ENCODE assay signal across 10 mouse cellular contexts in genomic region chr11:3314148-3314547, GRCm38 (mm10). TPM values are rescaled to one million over a fixed set of nuclear protein-coding genes. Genes with fewer than 3 reads are reported as not detected.
DNase-seq lines count a peak whose midpoint lies in the region; ATAC-seq and TF ChIP-seq lines count a peak whose summit lies in the region.
"Had no signal": no experiment of that assay in that cellular context is flagged by ENCODE, and none has a peak within 500 bp of the region (broad histone marks: within the 10 kb centered on the region; RNA-seq: fewer than 3 reads in every experiment).

No protein-coding gene starts in this region.

- H3K27me3 ChIP-seq in kidney, postnatal 0 days (ENCODE audit: insufficient read depth, low read length), result no peaks in the 10 kb centered on the region
- H3K27me3 ChIP-seq: embryonic facial prominence, embryonic 13.5 days; lung, embryonic 15.5 days had no signal

- 34% methylated on average over 2 of the region's 2 CpGs for WGBS in kidney, postnatal 0 days

- DNase-seq in left cerebral cortex, adult 18-20 months (ENCODE audit: low spot score in 2 of 2), result peak; percentile 59 to 71
- DNase-seq in left cerebral cortex, adult 8-10 months (ENCODE audit: low spot score in 2 of 2), result no peak
- peak; percentile 93 for DNase-seq in ES-CJ7 (ENCODE audit: low read depth, low spot score)
- DNase-seq in cerebellum, adult 8-10 months, result peak; percentile 76
- peak; percentile 72 for DNase-seq in gastrocnemius, postnatal 10 days
- DNase-seq in kidney, postnatal 0 days (ENCODE audit: low spot score), result peak; percentile 84
- DNase-seq in testis, postnatal 10 days (ENCODE audit: low spot score), result peak; percentile 88

- H3K36me3 ChIP-seq in kidney, postnatal 0 days (ENCODE audit: insufficient read depth, low read length), result peaks cover 19% of the 10 kb centered on the region

- H3K9ac ChIP-seq in kidney, postnatal 0 days (ENCODE audit: low read depth, low read length), result no peak overlapping the region
- H3K9ac ChIP-seq: embryonic facial prominence, embryonic 13.5 days; lung, embryonic 15.5 days had no signal

- peak; percentile 68 for ATAC-seq in kidney, postnatal 0 days (replicated peaks; ENCODE audit: low FRiP score, low read depth)
- peak; percentile 85 for ATAC-seq in megakaryocyte, adult 5-6 weeks (ENCODE audit: poor library complexity, severe bottlenecking)

- H3K9me3 ChIP-seq in kidney, postnatal 0 days (replicated peaks; ENCODE audit: low read length), result no peaks in the 10 kb centered on the region
- H3K9me3 ChIP-seq: embryonic facial prominence, embryonic 13.5 days; lung, embryonic 15.5 days had no signal

- peak; percentile 87 for TF ChIP-seq CTCF in kidney, postnatal 0 days (IDR thresholded peaks at IDR 0.05; ENCODE audit: low read depth)

- no peaks in the 10 kb centered on the region for H3K4me1 ChIP-seq in kidney, postnatal 0 days (replicated peaks; ENCODE audit: insufficient read depth, low read length)
- H3K4me1 ChIP-seq: embryonic facial prominence, embryonic 13.5 days; lung, embryonic 15.5 days had no signal

- no peak overlapping the region for H3K4me3 ChIP-seq in kidney, postnatal 0 days (replicated peaks; ENCODE audit: low read depth, low read length)
- H3K4me3 ChIP-seq: embryonic facial prominence, embryonic 13.5 days; lung, embryonic 15.5 days had no signal

- no peak overlapping the region for H3K4me2 ChIP-seq in kidney, postnatal 0 days (ENCODE audit: low read length)
- H3K4me2 ChIP-seq: embryonic facial prominence, embryonic 13.5 days; lung, embryonic 15.5 days had no signal

- H3K27ac ChIP-seq in kidney, postnatal 0 days, result no peak overlapping the region
- H3K27ac ChIP-seq: embryonic facial prominence, embryonic 13.5 days; lung, embryonic 15.5 days had no signal

RNA-seq across cellular contexts. Expression of gene Pik3ip1, which starts 16.1 kb away (rescaled TPM):
- 10 to 100 TPM; 27.8 to 32.3 TPM for total RNA-seq in left cerebral cortex, adult 18-20 months (2021)
- total RNA-seq in left cerebral cortex, adult 8-10 months (2022), result 10 to 100 TPM; 40.3 to 44.5 (median 42.4) TPM
- total RNA-seq in gastrocnemius, postnatal 10 days (2021), result 10 to 100 TPM; 11.0 to 15.8 TPM
- polyA plus RNA-seq in kidney, postnatal 0 days (2015; fragmentation: Nextera tagmentation; extraction: Ambion mirVana), result 14.8 and 15.0 TPM in 2 replicates
- 1.0 and 3.3 TPM in 2 replicates for total RNA-seq in megakaryocyte, adult 5-6 weeks (2015)
- 2.6 and 3.8 TPM in 2 replicates for total RNA-seq in megakaryocyte, adult 5-6 weeks (2017)

RNA-seq across cellular contexts. Expression of gene Patz1, which starts 25.5 kb away (rescaled TPM):
- total RNA-seq in left cerebral cortex, adult 18-20 months (2021), result 10 to 100 TPM; 46.7 to 47.6 TPM
- total RNA-seq in left cerebral cortex, adult 8-10 months (2022), result 10 to 100 TPM; 53.4 to 57.4 (median 54.1) TPM
- 10 to 100 TPM; 19.5 to 21.0 TPM for total RNA-seq in gastrocnemius, postnatal 10 days (2021)
- polyA plus RNA-seq in kidney, postnatal 0 days (2015; fragmentation: Nextera tagmentation; extraction: Ambion mirVana), result 47.8 and 51.0 TPM in 2 replicates
- 25.6 and 27.7 TPM in 2 replicates for total RNA-seq in megakaryocyte, adult 5-6 weeks (2015)
- 27.2 and 33.2 TPM in 2 replicates for total RNA-seq in megakaryocyte, adult 5-6 weeks (2017)

RNA-seq across cellular contexts. Expression of gene Drg1, which starts 47.9 kb away (rescaled TPM):
- 10 to 100 TPM; 90.8 to 93.6 TPM for total RNA-seq in left cerebral cortex, adult 18-20 months (2021)
- total RNA-seq in left cerebral cortex, adult 8-10 months (2022), result 10 to 100 TPM; 95.6 to 98.8 (median 96.9) TPM
- 10 to 100 TPM; 47.3 to 52.0 TPM for total RNA-seq in gastrocnemius, postnatal 10 days (2021)
- 176 and 198 TPM in 2 replicates for polyA plus RNA-seq in kidney, postnatal 0 days (2015; fragmentation: Nextera tagmentation; extraction: Ambion mirVana)
- 127 and 137 TPM in 2 replicates for total RNA-seq in megakaryocyte, adult 5-6 weeks (2015)
- total RNA-seq in megakaryocyte, adult 5-6 weeks (2017), result 119 and 124 TPM in 2 replicates

Comparison
In these comparisons a context has a peak if more than half of its experiments do, and no peak if none do; other contexts are left out.
1. DNase-seq: peak in left cerebral cortex, adult 18-20 months (2 of 2), ES-CJ7 (single experiment), cerebellum, adult 8-10 months (single experiment), gastrocnemius, postnatal 10 days (single experiment), kidney, postnatal 0 days (single experiment) and testis, postnatal 10 days (single experiment); none in left cerebral cortex, adult 8-10 months (0 of 2).